Mouse (Mus musculus) ovary, postnatal 14 days (tissue): ENCODE measurements around the gene Elob.

Experiments
- DNase-seq: peaks from one replicate; pipeline ENCODE4 v3.0.0; 2022; ENCODE audit warnings: low spot score

Elob gene

GRCm38 (mm10) chr17:23829064-23829619, at the start of gene Elob:
Elob (minus strand) TSS chr17:23829136.
- peak; percentile 67 for DNase-seq

GRCm38 (mm10) chr17:23877166-23877565, 48.2 kb upstream of the Elob start:
- DNase-seq, result no peak

DNA sequence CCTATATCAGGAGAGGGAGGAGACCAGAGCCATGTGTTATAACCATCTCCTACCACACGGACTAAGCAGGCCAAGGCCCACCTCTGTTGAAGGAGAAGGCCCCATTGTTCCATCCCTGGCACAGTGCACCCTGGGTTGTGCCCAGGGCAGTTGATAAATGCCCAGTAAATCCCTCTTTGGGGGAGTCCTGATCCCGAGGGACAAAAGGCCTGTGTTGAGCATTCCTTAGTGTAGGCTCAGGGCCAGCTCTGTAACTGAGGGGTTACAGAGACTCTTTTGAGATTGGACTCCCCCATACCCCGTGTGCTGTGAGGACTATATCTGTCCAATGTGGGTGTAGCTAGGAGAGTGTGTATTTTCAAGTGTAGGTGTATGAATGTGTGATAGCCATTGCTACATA, 47.8 kb upstream of the Elob start:
- DNase-seq, result no peak

DNA sequence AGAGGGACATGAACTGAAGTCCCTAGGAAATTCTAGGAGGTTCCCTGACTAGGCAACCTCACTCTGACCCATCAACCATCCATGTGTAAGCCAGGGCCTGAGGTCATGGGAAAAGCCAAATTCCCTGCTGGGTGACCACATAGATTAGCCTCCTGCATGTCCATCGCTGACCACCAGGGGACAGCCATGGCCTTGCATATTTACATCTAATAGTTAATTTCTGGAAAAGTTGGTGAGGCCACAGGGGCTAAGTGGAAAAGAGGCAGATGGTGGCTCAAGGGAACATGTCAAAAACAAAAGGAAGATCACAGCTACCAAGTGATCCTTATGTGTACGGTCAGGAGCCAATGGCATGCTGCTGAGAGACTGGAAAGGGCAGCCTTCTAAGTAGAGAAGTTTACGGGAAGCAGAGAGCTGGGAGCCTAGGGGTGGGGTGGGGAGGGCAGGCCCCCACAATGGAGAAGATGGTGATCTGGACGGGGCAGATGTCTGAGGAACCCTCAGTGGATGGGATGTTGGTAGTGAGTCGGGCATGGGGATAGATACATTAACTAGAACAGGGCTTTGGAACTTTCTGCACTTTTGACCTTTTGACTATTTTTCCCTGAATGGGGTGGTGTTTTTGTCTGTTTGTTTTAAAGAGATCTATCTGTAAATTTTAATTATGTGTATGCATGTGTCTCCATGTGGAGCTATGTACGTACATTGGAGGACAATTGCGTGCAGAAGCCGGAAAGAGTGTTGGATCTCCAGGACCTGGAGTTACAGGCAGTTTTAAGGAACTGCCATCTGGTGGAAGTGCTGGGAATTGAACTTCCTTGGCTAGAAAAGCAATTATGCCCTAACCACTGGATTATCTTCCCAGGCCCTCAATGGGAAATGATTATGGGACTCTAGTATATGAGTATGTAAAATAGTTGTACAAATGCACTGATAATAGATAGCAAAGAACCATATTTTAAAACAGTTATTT, 45.2 kb upstream of the Elob start:
- peak; percentile 38 for DNase-seq

DNA sequence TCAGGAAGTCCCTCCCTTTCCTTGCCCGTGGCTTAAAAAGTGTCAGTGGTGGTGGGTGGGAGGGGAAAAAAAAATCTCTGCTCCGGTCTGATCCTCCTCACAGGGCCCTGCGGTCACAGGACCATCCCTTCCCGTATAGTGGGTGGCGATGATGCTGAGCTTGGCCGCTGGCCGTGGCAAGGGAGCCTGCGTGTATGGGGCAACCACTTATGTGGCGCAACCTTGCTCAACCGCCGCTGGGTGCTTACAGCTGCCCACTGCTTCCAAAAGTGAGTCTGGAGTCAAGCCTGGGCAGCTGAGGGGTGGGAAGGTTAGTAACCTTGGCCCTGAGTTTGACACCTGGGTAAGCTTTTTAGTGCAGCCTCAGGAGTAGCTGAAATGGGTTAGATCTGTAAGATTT, 39.6 kb upstream of the Elob start:
- DNase-seq, result no peak

- DNase-seq, result no peak
These were observed 38.8 kb upstream of the Elob start, which contains the start of gene Prss21 for GRCm38 (mm10) chr17:23867756-23868155. Prss21 (plus strand) TSS chr17:23868056.

- DNase-seq, result no peak
These were observed 34.0 kb upstream of the Elob start for GRCm38 (mm10) chr17:23862926-23863325.

DNA sequence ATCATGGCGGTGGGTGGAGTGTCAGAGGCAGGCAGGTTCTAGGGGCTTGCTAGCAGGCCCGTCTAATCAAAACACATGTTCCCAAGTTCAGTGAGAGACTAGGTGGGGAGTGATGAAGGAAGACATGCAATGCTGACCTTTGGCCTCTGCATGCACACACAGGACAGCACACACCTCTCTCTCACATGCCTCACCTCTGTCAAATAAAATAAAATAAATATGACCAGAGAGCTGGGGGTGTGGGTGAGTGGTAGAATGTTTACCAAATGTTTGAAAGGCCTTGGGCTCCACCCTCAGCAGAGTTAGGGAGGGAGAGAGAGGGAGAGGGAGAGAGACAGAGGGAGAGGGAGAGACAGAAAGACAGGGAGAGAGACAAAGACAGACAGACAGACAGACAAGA, 29.0 kb upstream of the Elob start:
- DNase-seq, result no peak

DNA sequence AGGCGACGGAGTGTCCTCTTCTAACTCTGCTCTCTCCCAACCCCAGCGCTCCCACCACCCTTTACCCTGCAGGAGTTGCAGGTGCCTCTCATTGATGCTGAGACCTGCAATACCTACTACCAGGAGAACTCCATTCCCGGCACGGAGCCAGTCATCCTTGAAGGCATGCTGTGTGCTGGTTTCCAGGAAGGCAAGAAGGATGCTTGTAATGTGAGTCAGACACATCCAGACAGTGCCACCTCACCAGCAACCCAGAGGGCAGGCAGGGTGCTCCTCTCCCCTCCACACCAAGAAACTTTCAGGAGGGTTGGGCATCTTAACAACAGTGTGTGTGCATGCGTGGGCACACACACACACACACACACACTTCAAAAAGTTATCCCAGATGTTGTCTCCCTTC, 28.3 kb upstream of the Elob start:
- no peak for DNase-seq

DNA sequence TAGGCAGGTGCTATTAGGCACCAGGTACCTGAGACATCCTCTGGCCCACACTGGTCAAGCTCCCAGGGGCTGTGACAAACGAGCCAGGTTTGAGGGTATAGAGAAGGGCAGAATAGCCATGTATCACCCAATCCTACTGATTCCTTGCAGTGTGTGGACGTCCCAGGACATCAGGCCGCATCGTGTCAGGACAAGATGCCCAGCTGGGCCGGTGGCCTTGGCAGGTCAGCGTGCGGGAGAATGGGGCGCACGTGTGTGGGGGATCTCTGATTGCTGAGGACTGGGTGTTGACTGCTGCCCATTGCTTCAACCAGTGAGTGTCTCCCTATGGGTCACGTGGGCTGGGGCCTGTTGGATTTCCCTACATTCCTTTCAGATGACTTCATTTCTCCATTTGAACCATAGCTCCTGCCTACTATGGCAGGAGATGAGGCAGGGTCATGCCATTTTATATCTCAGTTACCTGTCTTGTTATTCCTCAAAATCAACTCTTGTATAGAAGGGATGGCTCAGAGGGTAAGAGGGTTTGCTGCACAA, 25.4 kb upstream of the Elob start:
- DNase-seq, result no peak

DNA sequence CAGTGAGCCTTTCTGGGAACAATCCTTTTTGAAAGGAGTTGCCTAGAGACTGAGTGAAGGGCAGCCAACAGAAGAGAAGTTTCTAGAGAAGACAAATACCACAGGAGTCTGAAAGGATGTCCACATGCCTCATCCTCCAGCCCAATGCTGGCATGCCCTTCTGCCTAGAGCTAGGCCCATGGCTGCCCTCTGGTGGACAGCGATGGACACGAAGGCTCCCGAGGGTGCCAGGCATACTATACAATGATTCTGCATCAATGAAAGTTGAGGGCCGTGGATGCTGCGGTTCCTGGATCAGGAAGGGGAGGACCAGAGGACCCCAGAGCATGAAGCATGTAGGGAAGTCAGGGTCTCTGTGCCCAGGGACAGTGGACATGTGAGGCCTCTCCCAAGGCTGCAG, 24.4 kb upstream of the Elob start:
- peak; percentile 37 for DNase-seq

GRCm38 (mm10) chr17:23850853-23851749, 22.2 kb upstream of the Elob start:
- DNase-seq, result peak; percentile 68

DNA sequence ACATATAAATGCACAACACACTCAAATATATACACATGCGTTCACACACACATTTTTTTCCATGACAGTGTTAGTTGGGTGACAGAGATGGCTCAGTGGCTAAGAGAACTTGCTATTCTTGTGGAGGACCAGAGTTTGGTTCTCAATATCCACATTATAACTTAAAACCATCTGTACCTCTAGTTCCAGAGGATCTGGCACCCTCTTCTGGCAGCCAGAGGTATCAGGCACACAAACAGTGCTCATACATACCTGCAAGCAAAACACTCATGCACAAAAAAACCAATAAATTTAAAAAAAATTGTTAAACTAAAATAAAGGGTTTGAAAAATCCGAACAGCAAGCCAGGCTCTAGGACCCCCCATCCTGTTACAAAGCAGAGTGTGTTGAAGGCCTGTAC, 21.1 kb upstream of the Elob start:
- DNase-seq, result no peak

GRCm38 (mm10) chr17:23843812-23844273, 14.9 kb upstream of the Elob start, which contains the start of the genes Prss32 and Prss41:
Prss32 (plus strand) TSS chr17:23843855.
Prss41 (minus strand) TSS chr17:23844172.
- DNase-seq, result peak; percentile 50

- no peak for DNase-seq
These were observed 14.3 kb upstream of the Elob start for GRCm38 (mm10) chr17:23843141-23843811.

DNA sequence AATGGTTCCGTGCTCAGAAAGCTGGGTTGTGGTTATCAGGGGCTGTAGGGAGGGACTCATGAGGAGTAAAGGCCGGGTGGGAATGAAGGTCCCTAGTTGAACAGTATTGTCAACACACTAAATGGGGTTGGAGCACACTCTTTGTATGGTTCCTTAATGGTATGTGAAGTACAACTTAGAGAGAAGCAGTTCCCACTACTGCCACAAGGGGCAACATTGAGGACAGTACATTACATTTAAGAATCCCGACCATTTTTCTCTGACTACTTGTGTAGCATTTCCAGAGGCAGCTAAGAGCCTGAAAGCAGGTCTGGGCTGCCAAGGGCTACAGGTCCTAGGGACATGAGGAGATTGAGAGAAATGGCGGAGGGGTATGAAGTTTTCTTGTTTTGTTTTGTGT, 12.2 kb upstream of the Elob start:
- peak; percentile 50 for DNase-seq

DNA sequence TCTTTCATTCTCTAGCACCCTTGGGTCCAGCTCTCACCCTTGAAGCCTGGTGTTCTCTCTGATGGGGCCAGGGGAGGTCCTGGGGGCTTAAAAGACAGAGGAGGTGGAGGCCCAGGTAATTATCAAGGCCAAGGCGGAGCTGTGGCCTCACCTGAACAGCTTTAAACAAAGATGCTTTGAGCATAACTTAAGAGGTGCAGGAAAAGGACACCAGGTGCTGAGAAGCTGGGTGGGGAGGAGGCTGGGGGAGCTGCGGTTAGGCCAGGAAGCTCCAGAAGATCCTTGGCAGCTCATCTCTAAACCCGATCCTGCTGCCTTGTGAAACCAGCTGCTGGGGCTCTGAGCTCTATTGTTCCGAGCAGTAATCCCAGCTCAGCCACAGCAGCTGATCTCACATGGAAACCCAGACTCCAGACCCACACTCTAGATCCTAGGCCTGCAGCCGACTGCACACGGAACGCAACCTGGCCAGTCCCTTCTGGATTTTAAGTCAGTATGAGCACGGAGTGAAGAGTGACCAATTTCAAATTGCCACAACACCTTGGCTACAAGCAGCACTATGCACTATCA, 7.2 kb upstream of the Elob start, which contains the start of gene Prss33:
TSS of gene Prss33 (minus strand) at position 51 of the 570 bp plus-strand sequence.
- DNase-seq, result no peak

DNA sequence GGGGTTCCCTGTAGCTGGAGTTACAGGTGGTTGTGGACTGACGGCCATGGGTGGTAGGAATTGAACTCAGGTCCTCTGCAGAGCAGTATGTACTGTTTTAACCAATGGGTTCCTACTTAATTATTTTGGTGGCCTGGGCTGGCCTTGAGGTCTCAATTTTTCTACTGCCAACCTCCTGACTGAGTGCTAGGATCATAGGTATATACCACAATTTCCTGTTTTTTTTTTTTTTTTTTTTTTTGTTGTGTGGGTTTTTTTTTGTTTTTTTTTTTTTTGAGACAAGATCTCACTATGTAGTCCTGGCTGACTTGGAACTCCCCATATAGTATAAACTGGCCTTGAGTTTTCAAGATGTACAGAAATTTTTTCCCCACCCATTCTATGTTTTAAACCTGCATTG, 2.3 kb upstream of the Elob start:
- no peak for DNase-seq

DNA sequence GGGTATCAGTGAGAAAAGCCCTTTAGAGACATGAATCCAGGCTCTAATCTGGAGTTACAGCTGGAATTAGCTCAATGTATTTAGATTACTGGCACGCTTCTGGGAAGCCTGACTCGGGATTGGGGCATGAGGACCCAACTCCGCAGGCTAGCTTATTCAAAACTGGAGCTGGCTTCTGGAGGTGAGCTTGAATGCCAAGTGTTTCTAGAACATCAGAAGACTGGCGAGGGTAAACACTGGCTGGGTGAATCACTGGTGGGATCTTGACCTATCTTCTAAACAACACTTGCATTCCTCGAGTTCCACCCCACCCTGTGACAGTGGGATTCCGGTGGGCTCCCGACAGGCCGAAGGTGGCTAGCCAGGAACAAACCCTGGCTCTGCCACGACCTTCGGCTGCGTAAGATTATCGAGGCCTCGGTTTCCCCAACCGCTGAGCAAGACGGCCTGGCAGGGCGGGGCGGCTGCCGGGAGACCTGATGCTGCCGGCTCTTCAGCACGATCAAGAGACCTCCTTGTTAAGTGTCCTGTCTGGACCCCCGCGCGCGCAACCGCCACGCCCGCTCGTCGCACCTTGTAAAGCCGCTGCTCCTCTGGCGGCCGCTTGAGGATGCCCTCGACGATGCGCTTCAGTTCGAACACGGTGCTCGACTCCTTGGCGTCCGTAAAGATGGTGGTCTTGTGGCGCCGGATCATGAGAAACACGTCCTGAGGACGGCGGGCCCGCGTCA, 500 bp downstream of the Elob start:
- DNase-seq, result no peak

DNA sequence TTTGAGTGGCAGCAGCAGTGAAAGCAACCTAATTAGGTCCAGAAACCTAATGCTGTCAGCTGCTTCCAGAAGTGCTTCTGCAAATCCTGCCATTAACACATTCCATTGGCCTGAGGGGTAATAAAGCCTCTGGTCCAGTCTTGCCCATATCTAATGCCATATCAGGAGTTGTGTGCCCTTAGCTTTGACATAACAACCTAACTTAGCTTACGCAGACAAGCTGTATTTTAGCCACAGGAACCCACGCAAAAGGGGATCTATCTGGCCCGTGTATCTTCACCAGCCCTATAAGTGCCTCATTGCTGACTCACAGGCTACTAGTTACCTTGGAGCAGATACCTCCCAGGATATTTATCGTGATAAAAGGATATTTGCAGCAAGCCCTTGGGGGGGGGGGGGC, 3.3 kb downstream of the Elob start:
- no peak for DNase-seq
